Mouse (Mus musculus): ENCODE data around the gene Gzmb. TPM values are rescaled to one million over a fixed set of nuclear protein-coding genes. Genes with fewer than 3 reads are reported as not detected.
"Not testable (repeated sequence)": the region's sequence is repeated elsewhere in the genome, so short reads cannot be mapped to it uniquely, and the experiment has no call there.

Gene Gzmb
- polyA plus RNA-seq, 1 experiment from 2014 or later, result 0.83 TPM

GRCm38 (mm10) chr14:56283816-56284215 lies 21.8 kb upstream of the Gzmb start:
- Histone ChIP-seq H3K36me3 (no peaks in the 10 kb centered on the region), H3K9me3 (no peaks in the 10 kb centered on the region), H3K4me3 (no peak overlapping the region), H3K9ac (no peak overlapping the region), H3K4me1 (no peaks in the 10 kb centered on the region), H3K27ac (no peak overlapping the region), H3K27me3 (no peaks in the 10 kb centered on the region), H3K4me2 (no peak overlapping the region)
- 73% methylated on average over 1 of the region's 1 CpGs for WGBS
- ATAC-seq (ENCODE audit: insufficient number of reproducible peaks, low FRiP score, low TSS enrichment, low read depth), result no peak

DNA sequence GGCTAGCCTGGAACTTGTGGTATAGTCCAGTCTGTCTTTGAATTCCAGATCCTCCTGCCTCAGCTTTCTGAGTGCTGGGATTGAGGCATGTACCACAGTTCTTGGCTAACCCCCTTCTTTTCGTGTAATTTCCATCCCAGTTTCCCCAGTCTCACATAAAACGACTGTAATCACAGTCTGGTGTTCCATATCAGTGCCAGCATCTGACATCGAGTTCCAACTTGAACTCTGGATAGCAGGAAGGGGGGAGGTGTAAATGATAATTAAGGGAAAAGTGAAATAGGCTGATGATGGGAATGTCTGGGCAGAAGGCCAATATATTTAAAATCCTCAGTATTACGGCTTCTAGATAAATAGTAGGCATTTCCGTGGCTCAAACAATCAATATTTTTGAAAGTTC lies 19.0 kb upstream of the Gzmb start:
- Histone ChIP-seq H3K4me2 (no peak overlapping the region), H3K4me1 (no peaks in the 10 kb centered on the region; the same call in 1 of the 2 replicates), H3K36me3 (no peaks in the 10 kb centered on the region), H3K9me3 (no peaks in the 10 kb centered on the region), H3K27me3 (no peaks in the 10 kb centered on the region), H3K27ac (no peak overlapping the region), H3K9ac (no peak overlapping the region), H3K4me3 (no peak overlapping the region)
- WGBS, result 25% methylated on average over 5 of the region's 5 CpGs
- ATAC-seq (ENCODE audit: insufficient number of reproducible peaks, low FRiP score, low TSS enrichment, low read depth), result no peak

DNA sequence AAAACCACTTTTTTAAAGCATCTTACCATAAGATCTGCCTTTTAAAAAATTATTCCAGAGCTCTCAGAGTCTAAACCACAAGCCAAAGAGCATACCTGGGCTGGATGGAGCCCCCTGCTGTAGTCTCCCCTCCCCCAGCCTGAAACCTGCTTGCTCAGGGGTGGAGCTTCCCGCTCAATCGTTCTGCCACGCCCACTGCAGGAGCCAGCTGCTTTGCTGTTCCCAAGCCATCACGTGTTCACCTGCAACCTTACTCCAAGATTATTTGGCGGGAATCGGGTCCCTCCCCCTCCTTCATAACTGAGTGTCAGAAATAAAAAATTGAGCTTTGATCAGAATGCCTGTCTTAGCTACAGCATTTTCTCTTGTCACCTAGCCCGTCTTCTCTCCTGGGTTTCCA lies 16.6 kb upstream of the Gzmb start:
- H3K27ac ChIP-seq; H3K4me1 ChIP-seq; H3K9ac ChIP-seq; H3K4me3 ChIP-seq; ATAC-seq (ENCODE audit: insufficient number of reproducible peaks, low FRiP score, low TSS enrichment, low read depth); H3K27me3 ChIP-seq; H3K4me2 ChIP-seq; H3K36me3 ChIP-seq; H3K9me3 ChIP-seq: not testable (repeated sequence)
- WGBS, result 43% methylated on average over 7 of the region's 7 CpGs

DNA sequence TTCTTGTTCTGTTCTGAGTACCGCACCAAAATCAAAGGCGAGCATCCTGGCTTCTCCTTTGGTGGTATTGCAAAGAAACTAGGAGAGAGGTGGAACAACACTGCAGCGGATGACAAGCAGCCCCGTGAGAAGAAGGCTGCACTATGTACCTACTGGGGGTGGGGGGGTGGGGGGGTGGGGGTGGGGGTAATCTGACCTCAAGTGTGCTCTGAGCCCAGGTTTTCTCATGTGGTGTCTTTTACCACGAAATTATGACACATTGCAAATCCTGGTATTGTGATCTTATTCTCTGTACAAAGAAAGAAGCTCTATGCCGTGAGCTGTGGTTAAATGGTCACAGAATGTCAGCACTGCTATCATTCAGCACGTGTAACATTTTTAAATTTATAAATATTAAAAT lies 14.0 kb upstream of the Gzmb start:
- H3K36me3 ChIP-seq; H3K9ac ChIP-seq; H3K9me3 ChIP-seq; H3K4me1 ChIP-seq; H3K27me3 ChIP-seq; ATAC-seq (ENCODE audit: insufficient number of reproducible peaks, low FRiP score, low TSS enrichment, low read depth); H3K4me3 ChIP-seq; H3K4me2 ChIP-seq; H3K27ac ChIP-seq: not testable (repeated sequence)
- WGBS, result 78% methylated on average over 7 of the region's 7 CpGs

GRCm38 (mm10) chr14:56266109-56266508 lies 4.0 kb upstream of the Gzmb start:
- WGBS, result 80% methylated on average over 1 of the region's 1 CpGs
- ATAC-seq (ENCODE audit: insufficient number of reproducible peaks, low FRiP score, low TSS enrichment, low read depth), result no peak
- no peak overlapping the region for H3K9ac ChIP-seq

GRCm38 (mm10) chr14:56240409-56240808 lies 21.7 kb downstream of the Gzmb start:
- no peak overlapping the region for H3K4me3 ChIP-seq
- H3K36me3 ChIP-seq, result no peaks in the 10 kb centered on the region
- no peak overlapping the region for H3K9ac ChIP-seq
- no peak overlapping the region for H3K27ac ChIP-seq
- no peak for ATAC-seq (ENCODE audit: insufficient number of reproducible peaks, low FRiP score, low TSS enrichment, low read depth)
- no peak overlapping the region for H3K4me2 ChIP-seq
- no peaks in the 10 kb centered on the region for H3K4me1 ChIP-seq
- no peaks in the 10 kb centered on the region for H3K9me3 ChIP-seq
- no peaks in the 10 kb centered on the region for H3K27me3 ChIP-seq

More at GRCm38 (mm10) chr14:56266109-56266508, 4.0 kb upstream of the Gzmb start:
- Histone ChIP-seq H3K4me3 (no peak overlapping the region), H3K36me3 (no peaks in the 10 kb centered on the region), H3K4me2 (no peak overlapping the region), H3K4me1 (no peaks in the 10 kb centered on the region), H3K27me3 (no peaks in the 10 kb centered on the region), H3K27ac (no peak overlapping the region), H3K9me3 (no peaks in the 10 kb centered on the region)

- no peak for ATAC-seq (ENCODE audit: insufficient number of reproducible peaks, low FRiP score, low TSS enrichment, low read depth)
- WGBS, result 79% methylated on average over 2 of the region's 2 CpGs
- no peak within 1 kb of the TSS for H3K9ac ChIP-seq
Measured at GRCm38 (mm10) chr14:56234556-56234955, 27.5 kb downstream of the Gzmb start, which contains the start of gene Gzmc. Gene Gzmc, minus strand, starts transcription at chr14:56234656.

DNA sequence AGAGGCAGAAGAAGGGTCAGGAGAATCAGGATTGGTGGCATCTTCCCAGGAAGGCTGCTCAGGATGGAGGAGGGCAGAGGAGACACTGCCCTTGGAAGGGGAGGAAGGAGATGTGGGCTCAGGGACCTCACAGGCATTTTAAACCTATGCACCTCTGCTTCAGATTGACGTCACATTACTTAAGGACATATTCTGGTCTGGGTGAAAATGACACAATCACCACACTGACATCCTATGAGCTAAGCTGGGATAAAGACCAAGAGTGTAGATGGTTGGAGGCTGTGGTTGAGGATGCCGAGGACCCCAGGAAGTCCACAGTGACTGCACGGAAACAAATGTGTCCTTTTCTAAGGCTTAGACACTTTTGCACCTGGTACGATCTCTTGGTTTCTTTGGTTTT lies 50.7 kb downstream of the Gzmb start, which contains the start of gene Gzmf:
Gzmf (minus strand) TSS at position 101 of the 400 bp plus-strand sequence.
- no peak within 1 kb of the TSS for H3K4me3 ChIP-seq
- ATAC-seq (ENCODE audit: insufficient number of reproducible peaks, low FRiP score, low TSS enrichment, low read depth), result no peak
- H3K27ac ChIP-seq, result no peak within 1 kb of the TSS
- no peak within 1 kb of the TSS for H3K4me2 ChIP-seq
- no peaks in the 10 kb centered on the region for H3K9me3 ChIP-seq
- H3K36me3 ChIP-seq, result no peaks in the 10 kb centered on the region
- 92% methylated on average over 4 of the region's 4 CpGs for WGBS
- H3K9ac ChIP-seq, result no peak within 1 kb of the TSS
- H3K4me1 ChIP-seq, result no peaks in the 10 kb centered on the region
- H3K27me3 ChIP-seq, result no peaks in the 10 kb centered on the region

More at GRCm38 (mm10) chr14:56234556-56234955, 27.5 kb downstream of the Gzmb start, which contains the start of gene Gzmc:
- no peak within 1 kb of the TSS for H3K4me2 ChIP-seq
- no peak within 1 kb of the TSS for H3K4me3 ChIP-seq
- H3K4me1 ChIP-seq, result no peaks in the 10 kb centered on the region
- H3K36me3 ChIP-seq, result no peaks in the 10 kb centered on the region
- no peaks in the 10 kb centered on the region for H3K27me3 ChIP-seq
- no peaks in the 10 kb centered on the region for H3K9me3 ChIP-seq
- no peak within 1 kb of the TSS for H3K27ac ChIP-seq

Other genes with a start within 250 kb of the Gzmb start
- 0.14 and 0.35 TPM in 2 replicates for gene Mcpt1, start 244.3 kb downstream of the Gzmb start, polyA plus RNA-seq (2015; fragmentation: Nextera tagmentation; extraction: Ambion mirVana)
- not detected in 2 replicates for gene Mcpt9, start 231.8 kb downstream of the Gzmb start, polyA plus RNA-seq (2015; fragmentation: Nextera tagmentation; extraction: Ambion mirVana)
- gene Mcpt2, start 220.2 kb downstream of the Gzmb start, polyA plus RNA-seq (2015; fragmentation: Nextera tagmentation; extraction: Ambion mirVana), result 1.6 and 1.9 TPM in 2 replicates
- 8.6 and 10.2 TPM in 2 replicates for gene Mcpt4, start 199.9 kb downstream of the Gzmb start, polyA plus RNA-seq (2015; fragmentation: Nextera tagmentation; extraction: Ambion mirVana)
- gene Mcpt8, start 177.0 kb downstream of the Gzmb start, polyA plus RNA-seq (2015; fragmentation: Nextera tagmentation; extraction: Ambion mirVana), result 2.1 and 2.3 TPM in 2 replicates
- 0.53 and 0.72 TPM in 2 replicates for gene Ctsg, start 159.7 kb downstream of the Gzmb start, polyA plus RNA-seq (2015; fragmentation: Nextera tagmentation; extraction: Ambion mirVana)
- 0.52 TPM in 1 of 2 replicates, not detected in the other for gene Gzme, start 141.6 kb downstream of the Gzmb start, polyA plus RNA-seq (2015; fragmentation: Nextera tagmentation; extraction: Ambion mirVana)
- not detected in 2 replicates for gene Gzmd, start 129.7 kb downstream of the Gzmb start, polyA plus RNA-seq (2015; fragmentation: Nextera tagmentation; extraction: Ambion mirVana)
- not detected in 2 replicates for gene Gzmg, start 102.7 kb downstream of the Gzmb start, polyA plus RNA-seq (2015; fragmentation: Nextera tagmentation; extraction: Ambion mirVana)
- not detected in 2 replicates for gene Gzmn, start 87.7 kb downstream of the Gzmb start, polyA plus RNA-seq (2015; fragmentation: Nextera tagmentation; extraction: Ambion mirVana)
- not detected in 2 replicates for gene Gzmf, start 50.8 kb downstream of the Gzmb start, polyA plus RNA-seq (2015; fragmentation: Nextera tagmentation; extraction: Ambion mirVana)
- 0.28 and 0.34 TPM in 2 replicates for gene Gzmc, start 27.6 kb downstream of the Gzmb start, polyA plus RNA-seq (2015; fragmentation: Nextera tagmentation; extraction: Ambion mirVana)
- 1.2 and 2.3 TPM in 2 replicates for gene Atp12a, start 102.8 kb upstream of the Gzmb start, polyA plus RNA-seq (2015; fragmentation: Nextera tagmentation; extraction: Ambion mirVana)
- gene Rnf17, start 140.3 kb upstream of the Gzmb start, polyA plus RNA-seq (2015; fragmentation: Nextera tagmentation; extraction: Ambion mirVana), result 0.83 and 1.3 TPM in 2 replicates

Data from limb, embryonic 15.5 days (tissue).